Mouse (Mus musculus): Measurements from ENCODE around the gene Kdm1a.

The Kdm1a gene

DNA sequence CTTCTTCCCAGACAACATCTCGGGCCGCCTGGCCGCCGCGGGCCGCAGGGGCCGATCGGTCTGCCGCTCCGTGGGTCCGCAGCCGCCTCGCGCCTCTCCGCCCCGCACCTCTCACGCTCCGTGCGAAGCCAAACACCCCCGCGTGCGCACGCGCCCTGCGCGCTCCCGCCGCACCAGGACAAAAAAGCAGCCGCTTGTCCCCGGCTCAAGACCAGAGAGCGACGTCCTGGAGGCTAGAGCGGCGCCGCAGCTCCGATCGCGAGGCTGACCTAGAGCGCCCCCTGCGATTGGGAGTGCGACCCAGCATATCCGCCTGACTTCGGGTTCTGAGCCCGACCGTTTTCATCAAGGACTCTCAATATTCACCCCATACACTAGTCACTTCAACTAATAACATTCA is at the start of gene Kdm1a:
Gene Kdm1a (minus strand): TSS at position 156 of the 400 bp plus-strand sequence.
- peak; percentile 83 for DNase-seq (ENCODE audit: low read depth, low spot score)

DNA sequence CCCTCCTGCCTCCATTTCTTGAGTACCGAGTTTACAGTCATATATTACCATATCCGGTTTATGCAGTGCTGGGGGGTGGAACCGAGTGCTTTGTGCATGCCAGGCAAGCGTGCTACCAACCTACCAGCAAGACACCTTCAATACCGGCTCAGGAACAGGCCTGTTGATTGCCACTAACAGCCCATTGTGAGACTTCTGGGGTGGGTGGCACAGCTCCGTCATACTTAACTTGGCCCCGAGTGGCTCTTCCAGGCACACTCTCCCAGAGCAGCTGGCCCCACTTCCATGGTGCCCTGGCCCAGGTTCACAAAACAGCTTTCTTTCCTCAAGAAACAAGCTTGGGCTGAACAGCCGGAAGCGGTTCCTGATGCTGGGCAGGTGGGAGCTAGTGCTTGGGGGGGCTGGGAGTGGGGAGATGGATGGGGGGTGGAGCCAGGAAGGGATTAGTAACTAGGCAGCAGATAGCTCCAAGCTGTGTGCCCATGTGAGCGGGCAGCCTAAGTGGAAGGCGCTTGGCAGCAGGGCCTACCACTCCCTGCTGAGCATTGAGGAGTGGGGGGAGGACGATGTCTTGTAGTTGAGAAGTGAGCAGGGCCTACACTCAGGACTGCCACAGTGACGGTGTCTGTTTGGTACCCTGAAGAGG is 49.5 kb upstream of the Kdm1a start:
- DNase-seq (ENCODE audit: low read depth, low spot score) = no peak

DNA sequence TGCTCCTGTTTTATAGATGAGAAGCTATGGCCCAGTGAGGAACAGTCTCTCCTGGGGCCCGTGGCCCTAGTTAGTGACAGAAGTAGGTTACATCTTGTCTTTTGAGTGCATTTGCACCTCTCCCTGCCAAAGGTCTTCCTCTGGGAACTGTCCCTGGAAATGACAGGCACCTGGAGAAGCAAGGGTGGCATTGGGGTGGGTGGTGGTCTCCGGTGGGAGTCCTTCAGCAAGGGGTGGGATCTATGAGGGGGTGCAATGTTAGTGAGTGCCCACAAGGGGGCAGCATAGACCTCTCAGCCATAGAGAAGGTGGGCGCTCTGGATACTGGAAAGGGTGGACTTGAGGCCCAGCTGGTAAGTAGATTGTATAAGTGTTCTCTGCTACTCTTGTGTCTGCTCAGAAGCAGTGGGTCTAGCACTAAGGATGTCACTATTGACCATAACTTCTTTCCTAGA is 48.9 kb upstream of the Kdm1a start:
- no peak for DNase-seq (ENCODE audit: low read depth, low spot score)

DNA sequence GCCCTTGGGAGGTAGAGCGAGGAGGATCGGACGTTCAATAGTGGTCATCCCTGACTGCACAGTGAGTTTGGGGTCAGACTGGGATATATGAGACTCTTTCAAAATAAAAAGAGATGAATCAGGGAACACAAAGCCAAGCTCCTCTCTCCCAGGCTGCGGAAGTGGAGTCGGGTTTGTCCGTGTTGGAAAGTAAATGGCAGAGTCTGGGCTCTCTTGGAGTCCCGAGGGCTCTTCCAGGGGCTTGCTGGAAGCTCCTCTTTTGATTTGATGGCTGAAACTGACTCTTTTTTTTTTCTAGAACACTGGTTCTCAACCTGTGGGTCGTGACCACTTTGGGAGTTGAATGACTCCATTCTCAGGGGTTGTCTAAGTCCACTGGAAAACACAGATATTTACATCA is 47.7 kb upstream of the Kdm1a start:
- DNase-seq (ENCODE audit: low read depth, low spot score) = no peak

GRCm38 (mm10) chr4:136649480-136650196 is 47.1 kb upstream of the Kdm1a start:
- no peak for DNase-seq (ENCODE audit: low read depth, low spot score)

DNA sequence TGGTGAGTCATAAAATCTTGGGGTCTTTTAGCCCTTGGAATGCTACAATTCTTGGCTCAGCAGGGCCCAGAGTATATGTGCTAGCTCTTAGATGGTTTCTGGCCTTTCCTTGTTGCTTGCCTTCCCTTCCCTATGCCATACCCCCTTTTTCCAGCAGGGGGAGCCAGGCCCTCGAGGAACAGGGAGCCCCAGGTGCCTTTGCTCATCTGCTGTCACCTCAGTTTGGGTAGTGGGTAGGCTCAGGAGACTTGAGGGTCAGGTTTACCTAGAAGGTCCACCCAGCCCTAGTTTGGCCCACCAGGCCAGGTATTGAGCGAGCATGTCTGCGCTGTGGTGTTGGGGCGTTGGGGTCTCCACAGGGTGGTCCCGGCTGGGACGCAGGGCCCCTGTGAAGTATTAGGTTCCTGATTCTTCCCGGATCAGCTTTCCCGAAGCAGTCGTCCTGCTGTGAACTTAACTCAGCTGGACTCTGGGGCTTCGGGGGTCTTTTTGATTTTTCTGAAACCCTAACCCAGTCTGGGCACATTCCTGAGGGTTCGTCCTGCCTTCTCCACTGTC is 46.5 kb upstream of the Kdm1a start:
- DNase-seq (ENCODE audit: low read depth, low spot score) = no peak

- no peak for DNase-seq (ENCODE audit: low read depth, low spot score)
Measured at GRCm38 (mm10) chr4:136638890-136639289, 36.4 kb upstream of the Kdm1a start.

GRCm38 (mm10) chr4:136638230-136638750 is 35.8 kb upstream of the Kdm1a start:
- DNase-seq (ENCODE audit: low read depth, low spot score) = no peak

DNA sequence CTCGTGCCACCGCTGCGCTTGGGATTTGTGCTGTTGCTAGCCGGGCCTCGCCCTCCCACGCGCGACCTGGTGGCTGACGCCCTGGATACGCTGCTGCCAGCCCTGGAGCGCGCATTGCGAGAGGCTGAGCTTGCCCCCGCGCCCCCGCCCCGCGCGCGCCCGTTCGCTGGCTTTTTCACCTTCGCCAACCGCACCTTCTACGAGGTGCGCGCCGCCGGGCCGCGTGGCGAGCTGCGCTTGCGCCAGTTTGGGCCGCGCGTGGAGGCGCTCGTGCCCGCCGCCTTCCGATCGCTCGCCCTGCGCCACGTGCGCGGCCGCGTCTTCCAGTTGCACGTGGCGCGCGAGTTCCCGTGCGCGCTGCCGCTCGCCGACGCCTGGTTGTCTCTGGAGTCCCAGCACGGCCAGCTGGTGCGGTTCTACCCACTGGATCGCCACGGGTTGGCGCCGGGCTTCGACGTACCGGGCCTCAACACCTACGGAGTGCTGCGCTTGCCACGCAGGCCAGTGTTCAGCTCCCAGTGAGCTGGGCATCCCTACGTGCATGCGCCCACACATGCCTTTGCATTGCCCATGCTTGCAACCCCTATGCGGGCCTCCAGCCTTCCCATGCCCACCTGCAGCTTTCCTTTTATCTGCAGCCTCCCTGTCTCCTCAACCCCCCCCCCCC is 35.2 kb upstream of the Kdm1a start:
- peak; percentile 81 for DNase-seq (ENCODE audit: low read depth, low spot score)

DNA sequence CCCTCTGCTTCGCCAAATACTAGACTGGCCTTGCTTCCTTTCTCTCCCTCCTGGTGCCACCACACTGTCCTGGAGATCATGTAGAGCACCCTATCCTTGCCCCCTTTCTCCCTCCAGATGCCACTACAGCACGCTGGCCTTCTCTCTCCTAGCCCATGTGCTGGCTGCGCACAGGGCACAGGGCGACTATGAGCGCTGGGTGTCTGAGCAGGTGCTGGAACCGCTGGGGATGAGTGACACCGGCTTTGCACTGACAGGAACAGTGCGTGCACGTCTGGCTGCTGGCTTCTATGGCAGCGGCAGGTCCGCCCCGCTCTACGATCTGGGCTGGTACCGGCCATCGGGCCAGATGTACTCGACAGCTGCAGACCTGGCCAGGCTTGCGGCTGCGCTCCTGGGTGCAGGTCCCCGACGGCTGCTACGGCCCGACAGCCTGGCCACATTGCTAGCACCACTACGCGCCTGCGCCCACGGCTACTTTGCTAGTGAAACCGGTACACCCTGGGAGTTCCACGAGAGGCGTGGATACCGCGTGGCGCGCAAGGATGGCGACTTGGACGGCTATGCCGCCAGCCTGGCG is 34.5 kb upstream of the Kdm1a start:
- no peak for DNase-seq (ENCODE audit: low read depth, low spot score)

DNA sequence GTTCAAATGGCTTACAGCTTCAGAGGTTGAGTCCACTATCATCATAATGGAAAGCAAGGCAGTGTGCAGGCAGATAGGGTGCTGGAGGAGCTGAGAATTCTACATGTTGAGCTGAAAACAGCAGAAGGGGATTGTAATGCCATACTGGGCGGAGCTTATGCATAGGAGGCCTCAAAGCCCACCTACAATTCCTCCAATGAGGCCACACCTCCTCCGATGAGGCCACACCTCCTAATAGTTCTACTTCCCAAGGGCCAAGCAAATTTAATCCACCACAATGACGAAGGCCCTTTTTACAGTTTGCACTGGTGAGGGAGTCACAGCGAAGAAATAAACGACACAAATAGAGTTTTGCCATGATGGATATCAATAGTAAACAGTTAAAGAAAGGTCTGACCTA is 34.0 kb upstream of the Kdm1a start:
- no peak for DNase-seq (ENCODE audit: low read depth, low spot score)

DNA sequence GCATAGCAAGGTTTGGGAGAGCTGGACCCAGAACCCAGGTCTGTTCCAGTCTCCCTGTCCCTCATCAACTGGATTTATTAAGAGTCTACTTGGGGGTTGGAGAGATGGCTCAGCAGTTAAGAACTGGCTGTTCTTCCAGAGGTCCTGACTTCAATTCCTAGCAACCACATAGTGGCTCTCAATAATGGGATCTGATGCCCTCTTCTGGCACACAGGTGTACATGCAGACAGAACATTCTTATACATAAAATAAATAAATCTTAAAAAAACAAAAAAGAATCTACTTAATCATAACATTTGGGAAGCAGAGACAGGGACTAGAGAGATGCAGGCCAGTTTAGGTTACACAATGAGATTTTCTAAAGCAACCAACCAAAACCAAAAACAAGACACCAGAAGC is 33.5 kb upstream of the Kdm1a start:
- DNase-seq (ENCODE audit: low read depth, low spot score) = no peak

DNA sequence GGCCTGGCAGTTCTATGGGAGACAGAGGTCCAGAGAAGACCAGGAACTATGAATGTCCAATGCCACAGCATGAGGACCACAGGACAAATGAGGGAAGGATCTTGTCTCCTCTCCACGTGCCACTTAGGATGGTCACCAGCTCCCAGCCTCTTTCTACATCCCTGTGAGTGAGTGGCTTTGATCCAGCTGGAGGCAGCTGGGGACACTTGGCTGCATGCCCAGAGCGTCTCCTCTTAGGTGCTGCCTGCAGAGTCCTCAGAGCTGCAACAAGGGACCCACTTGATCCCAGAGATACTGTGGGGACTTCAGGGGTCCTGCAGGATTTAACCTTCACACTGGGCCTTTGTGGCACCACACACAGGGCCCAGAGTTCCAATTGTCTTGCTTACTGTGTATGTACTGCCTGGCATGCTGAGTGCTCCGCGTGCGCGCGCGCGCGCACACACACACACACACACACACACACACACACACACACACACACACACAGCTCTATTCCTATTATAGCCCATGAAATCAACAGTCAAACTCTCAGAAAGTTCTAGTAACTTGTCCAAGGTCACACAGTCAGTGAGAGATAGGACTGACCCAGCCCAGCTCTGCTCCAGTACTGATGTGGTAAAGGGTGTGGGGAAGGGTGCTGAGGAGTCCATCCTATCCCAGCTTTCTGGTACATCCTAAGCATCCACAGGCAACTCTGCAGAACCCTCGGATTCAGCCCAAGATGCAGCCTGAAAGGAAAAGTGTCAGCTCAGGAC is 28.9 kb upstream of the Kdm1a start:
- no peak for DNase-seq (ENCODE audit: low read depth, low spot score)

DNA sequence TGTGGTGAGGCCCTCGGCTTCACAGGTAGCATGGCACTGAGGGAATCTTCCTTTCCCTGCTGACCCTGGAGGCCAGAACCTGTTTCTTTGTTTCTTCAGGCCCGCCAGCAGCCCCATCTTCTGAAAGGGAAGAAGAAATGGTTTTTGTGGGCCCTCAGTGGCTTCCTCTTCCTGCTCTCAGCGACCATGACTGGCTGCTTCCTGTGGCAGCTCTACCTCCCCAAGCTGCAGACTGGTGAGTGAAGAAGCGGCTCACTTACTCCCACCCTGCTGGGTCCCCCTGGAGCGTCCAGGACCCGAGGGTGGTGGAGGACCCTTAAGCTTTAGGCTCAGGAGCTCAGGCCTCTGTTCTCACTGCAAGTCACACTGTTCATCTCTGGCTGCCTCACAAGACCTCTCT is 24.1 kb upstream of the Kdm1a start:
- DNase-seq (ENCODE audit: low read depth, low spot score) = no peak

DNA sequence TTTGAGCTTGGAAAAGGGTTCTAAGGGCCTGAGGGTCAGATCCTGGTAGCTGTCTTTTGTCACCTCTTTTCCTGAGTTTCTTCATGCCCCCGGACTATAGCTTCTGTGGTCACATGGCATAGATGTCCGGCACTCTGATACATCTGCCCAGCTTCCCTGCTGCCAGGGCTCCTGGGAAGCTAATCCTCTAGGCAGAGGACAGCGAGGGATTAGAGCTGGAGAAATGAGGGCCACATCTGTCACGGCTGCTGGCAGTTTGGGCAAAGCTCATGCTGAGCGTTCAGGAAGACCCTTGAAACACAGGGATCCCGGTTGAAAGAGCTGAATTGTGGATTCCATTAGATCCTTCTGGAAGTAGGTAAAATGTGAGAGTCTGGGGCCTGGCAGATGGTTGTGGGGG is 19.9 kb upstream of the Kdm1a start, which contains the start of gene Lactbl1:
Gene Lactbl1 (plus strand): TSS at position 234 of the 400 bp plus-strand sequence.
- DNase-seq (ENCODE audit: low read depth, low spot score) = no peak

DNA sequence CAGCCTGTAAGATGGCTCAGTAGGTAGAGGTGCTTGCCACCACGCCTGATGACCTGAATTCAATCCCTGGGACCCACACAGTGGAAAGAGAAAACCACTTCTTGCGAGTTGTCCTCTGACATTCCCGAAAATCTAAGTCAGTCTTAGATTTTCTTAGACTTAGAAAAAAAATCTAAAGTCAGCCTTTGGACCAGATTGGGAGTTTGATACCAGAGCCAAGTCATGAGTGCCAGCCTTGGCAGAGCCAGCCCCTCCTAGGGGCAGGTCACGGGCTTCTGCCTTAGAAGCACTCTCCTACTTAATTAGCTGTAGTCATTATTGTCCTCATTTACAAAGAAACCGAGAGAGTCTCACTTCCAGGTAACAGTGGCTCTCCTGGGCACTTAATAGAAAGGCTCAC is 19.4 kb upstream of the Kdm1a start:
- DNase-seq (ENCODE audit: low read depth, low spot score) = no peak

GRCm38 (mm10) chr4:136621336-136621735 is 18.8 kb upstream of the Kdm1a start:
- peak; percentile 55 for DNase-seq (ENCODE audit: low read depth, low spot score)

- no peak for DNase-seq (ENCODE audit: low read depth, low spot score)
Measured at GRCm38 (mm10) chr4:136613657-136614056, 11.1 kb upstream of the Kdm1a start.

- DNase-seq (ENCODE audit: low read depth, low spot score) = no peak
Measured at GRCm38 (mm10) chr4:136610387-136610856, 7.9 kb upstream of the Kdm1a start, which contains the start of gene Tex46. TSS of gene Tex46 (plus strand) at chr4:136610437.

DNA sequence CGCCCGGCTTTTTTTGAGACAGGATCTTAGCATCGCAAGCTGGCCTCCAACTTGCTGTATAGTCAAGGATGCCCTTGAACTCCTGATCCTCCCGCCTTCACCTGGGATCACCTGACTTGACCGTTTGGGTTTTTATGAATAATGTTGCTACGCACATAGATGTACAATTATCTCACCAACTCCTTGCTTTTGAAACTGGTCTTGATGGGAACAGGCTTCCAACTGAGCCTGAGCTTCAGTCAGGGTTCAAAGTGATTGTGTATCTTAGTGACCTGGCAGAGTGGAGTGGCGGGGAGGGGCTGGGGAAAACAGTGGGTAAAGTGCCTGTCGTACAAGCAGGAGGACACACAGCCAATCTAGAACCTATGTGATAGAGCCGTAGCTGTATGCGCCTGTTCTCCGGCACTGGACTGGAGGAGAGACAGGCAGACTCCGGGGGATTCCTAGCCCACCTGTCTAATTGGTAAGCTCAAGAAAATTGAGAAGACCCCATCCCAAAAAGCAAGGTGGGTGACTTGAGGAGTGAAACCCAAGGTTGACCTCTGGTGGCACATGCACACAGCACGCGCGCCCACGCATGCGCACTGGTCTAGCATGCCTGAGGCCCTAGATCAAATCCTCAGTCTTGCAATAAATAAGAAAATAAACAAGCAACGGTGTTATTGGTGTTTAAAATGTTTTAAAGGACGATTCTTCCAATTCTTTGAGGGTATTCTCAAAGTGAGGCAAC is 3.4 kb upstream of the Kdm1a start:
- no peak for DNase-seq (ENCODE audit: low read depth, low spot score)
